Mouse (Mus musculus) kidney, adult 11 months (tissue): Measurements from ENCODE around the gene Wdr59.
A peak's percentile ranks its signal among the peaks of the same experiment; 100 is the strongest.
"Not testable (repeated sequence)": the region's sequence is repeated elsewhere in the genome, so short reads cannot be mapped to it uniquely, and the experiment has no call there.

Experiments
- DNase-seq: peaks from one replicate; pipeline ENCODE4 v3.0.0; 2022

Gene Wdr59

DNA sequence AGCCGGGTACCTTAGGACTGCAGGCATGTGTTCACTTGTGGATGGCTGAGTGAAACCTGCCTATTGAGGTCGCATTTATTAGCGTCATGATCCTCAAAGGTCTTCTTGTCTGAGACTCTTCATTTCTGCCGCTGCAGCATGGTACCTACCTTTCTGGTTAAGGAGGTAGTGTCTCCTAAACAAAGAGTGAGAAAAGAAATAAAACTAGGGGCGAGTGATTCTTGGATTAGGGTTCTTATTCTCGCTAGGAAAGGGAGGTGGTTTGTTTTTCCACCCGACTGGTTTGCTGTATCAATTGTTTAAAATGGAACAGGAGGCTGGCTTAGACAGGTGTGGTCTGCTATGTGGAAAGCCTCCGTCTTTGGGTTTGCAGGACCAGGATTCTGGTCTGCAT lies 15.9 kb upstream of the Wdr59 start:
- DNase-seq: no peak

DNA sequence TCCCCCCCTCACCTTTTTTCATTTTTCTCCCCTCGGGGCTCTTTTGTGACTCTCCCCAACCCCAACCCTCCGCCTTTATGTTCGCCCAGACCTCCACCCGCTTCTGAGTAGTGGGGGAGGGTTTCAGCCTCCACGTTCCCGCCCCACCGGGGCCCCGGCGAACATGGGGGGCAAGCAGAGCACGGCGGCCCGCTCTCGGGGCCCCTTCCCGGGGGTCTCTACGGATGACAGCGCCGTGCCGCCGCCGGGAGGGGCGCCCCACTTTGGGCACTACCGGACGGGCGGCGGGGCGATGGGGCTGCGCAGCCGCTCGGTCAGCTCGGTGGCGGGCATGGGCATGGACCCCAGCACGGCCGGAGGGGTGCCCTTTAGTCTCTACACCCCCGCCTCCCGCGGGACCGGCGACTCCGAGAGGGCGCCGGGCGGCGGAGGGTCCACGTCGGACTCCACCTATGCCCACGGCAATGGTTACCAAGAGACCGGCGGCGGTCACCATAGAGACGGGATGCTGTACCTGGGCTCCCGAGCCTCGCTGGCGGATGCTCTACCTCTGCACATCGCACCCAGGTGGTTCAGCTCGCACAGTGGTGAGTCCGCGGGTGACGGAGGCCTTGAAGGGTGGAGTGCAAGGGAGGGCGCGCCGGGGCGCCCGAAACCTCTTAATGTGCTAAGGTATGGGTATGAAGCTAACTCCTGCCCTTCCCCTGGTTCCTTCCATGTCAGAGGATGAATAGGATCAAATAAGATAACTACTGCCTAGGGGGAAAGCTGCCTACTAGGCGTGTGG lies 15.3 kb upstream of the Wdr59 start:
- peak; percentile 35 for DNase-seq

DNA sequence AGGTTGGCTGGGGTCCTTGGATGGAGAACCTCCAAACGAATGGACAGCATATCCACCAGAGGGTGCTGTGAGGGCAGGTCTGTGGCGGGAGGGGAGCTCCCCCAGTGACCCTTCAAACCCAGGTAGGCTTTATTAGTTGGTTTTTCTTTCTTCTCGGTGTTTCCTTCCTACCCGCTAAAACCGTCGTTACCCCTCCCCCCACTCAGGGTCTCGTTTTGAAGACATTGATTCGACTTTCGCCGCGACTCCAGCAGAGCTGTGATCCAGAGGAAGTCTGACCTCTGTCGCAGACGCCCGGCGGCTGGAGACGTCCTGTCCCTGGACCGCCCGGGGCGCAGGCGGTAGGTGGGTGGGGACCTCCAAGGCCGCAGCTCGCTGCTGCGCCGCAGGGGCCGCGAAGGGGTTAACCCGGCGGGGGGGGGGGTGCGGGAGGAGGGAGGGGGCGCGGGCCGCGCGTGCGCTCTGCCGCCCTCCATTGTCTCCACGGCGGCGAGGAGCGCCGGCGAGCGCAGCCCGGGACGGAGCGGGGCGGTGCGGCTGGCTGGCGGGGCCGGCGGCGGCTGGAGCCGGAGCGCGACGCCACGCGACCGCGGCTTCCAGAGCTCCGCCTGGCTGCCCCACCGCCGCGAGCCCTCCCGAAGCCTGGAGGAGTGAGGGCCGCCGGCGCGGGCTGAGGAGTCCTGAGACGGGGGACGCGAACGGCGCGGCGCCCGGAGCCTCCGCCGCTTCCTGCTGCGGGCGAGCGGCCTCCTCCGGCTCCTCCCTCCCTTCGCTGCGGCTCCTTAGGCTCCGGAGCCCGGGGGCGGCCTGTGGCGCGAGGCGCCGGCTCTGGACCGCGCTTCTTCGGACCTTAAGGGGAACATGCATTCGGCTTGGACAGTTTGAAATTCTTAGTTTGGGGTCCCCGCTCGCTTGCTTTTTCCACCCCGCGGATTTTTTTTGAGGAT lies 14.4 kb upstream of the Wdr59 start, which contains the start of gene Znrf1:
Gene Znrf1 (plus strand): TSS at position 67 of the 947 bp plus-strand sequence.
- peak; percentile 65 for DNase-seq

DNA sequence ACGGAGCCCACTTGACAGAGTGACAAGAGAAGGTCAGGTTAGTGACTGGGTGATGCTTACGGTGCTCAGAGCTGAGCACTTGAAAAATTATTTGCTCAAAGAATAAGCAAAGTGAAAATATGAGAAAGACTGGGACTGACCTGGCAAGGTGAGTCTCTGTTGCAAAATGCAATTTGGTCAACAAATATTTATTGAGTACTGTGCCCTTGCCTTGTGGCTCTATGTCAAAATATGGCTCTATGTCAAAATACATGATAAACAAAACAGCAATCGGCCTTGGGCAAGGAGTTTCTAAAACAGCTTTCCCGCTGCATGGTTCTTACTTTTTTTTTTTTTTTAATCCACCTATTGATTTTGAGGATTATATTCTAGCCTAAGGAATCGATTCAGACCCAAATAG lies 13.6 kb upstream of the Wdr59 start:
- DNase-seq: no peak

DNA sequence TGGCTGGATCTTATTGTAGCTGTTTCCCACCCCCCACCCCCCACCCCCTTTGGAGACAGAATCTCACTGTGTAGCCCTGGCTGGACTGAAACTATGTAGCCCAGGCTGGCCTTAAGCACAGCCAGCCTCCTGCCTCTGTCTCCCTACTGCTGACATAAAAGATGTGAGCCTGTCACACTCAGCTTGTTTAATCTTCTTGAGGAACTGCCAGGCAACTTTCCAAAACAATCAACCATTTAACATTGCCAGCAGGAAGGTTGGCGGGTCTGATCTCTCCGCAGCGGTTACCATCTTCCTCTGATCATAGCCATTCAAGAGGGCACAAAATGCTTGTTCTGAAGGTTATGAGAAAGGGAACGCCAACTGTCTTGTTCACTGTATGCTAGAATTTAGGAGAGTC lies 11.6 kb upstream of the Wdr59 start:
- DNase-seq: no peak

DNA sequence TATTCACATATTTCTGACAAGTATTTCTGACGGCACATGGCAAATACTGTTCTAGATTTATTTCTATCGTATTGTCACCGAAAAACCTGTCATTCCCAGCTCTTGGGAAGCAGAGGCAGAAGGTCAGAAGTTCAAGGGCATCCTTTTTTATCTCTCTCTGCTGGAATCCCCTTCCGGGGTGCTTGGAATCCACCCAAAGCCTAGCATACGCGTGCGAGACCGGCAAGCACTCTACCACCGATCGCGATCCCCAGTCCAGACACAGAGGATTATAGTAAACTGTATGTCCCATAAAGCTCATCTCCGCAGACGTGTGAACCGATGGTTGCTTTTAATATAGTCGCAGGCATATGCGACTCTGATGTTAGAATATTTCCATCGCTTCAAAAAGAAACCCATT lies 9.7 kb upstream of the Wdr59 start:
- DNase-seq: no peak

DNA sequence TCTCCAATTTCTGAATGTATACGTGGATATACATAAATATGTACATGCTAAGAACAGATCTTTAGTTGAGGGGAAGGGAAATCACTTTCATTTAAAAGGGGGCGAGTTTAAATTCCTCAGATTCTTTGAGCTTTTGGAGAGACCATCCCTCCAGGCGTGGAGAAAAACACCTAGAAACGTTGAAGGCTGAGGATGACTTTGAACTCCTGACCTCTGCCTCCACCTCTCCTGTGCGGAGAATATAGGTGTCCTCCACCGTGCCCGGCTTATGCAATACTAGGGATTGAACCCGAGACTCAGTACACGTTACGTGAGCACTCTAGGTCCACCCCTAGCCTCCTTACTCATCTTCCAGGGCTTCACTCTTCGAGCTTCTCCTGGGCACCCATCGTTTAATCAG lies 9.3 kb upstream of the Wdr59 start:
- no peak for DNase-seq

DNA sequence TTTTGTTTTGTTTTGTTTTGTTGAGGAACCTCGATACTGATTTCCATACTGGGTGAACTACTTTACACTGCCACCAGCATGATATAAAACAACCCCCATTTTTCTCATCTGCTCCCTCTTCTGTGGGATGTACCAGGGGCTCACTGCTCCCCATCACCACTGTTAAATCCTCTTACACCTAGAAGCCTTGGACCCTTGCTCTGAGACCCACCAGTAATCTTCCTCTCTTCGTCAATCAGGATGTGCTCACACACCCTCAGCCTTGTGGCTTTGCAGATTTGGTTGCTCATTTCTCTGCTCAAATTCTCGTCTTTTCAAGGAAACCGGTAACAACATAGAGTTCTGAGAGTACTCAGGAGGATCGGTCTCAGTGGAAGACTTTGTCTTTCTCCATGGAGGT lies 6.2 kb upstream of the Wdr59 start:
- no peak for DNase-seq

DNA sequence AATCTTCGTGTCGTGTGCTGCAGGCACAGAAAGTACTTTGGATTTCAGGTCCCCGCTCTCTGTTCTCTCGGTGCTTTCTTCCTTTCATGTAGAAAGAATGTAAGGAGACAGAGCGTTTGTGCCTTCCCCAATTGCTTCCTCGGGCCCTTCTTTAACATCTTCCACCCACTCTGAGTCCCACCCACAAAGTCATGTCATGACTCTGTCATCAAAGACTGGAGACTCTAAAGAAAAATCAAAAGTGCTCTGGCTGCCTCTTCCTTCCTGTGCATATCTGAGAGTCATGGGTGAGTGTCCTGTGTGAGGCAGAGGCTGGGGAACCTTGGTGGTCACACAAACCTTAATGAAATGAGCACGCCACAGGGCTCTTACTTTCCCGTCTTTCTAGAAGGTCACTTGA lies 5.3 kb upstream of the Wdr59 start:
- DNase-seq: no peak

DNA sequence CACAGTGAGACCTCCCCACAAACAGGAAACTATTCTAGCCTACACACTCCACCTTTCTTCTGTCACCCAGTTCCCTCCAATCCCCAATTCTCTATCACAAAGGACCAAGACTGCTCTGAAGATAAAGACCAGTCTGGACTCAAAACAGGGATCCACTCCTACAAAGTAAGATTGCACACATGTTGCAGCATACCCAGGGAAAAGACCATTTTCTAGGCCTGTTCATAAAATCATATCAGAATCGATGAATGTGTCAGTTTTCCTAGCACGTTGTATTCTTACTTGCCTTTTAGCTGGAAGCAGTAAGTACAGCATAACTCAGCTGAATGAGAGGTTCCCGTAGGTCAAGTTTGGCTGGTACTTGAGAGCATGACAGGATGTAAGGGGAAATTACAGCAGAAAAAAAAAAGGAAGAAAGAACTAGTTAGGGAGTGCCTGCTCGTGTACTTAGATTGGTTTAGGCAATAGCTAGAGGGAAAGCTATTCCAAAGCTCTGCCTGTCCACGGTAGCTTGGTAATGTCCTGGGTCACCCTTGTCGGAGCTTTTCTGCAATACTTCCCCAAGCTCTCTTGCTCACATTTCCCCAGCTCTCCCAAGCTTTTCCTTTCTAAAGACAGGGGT lies 4.6 kb upstream of the Wdr59 start:
- DNase-seq: no peak

DNA sequence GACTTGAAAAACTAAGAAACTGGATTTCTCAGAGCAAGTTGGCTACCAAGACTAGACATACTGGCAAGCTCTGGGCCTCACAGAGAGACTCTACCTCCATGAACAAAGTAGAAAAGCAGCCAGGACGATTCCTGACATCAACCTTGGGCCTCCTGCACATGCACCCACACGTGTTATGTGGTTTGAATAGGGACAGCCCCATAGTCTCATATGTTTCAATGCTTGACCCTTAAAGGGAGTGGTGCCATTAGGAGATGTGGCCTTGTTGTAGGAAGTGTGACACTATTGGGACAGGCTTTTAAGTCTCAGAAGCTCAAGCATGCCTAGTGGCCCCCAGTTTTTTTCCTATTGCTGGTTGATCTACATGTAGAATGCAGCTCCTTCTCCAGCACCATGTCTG lies 4.4 kb downstream of the Wdr59 start:
- DNase-seq: no peak

DNA sequence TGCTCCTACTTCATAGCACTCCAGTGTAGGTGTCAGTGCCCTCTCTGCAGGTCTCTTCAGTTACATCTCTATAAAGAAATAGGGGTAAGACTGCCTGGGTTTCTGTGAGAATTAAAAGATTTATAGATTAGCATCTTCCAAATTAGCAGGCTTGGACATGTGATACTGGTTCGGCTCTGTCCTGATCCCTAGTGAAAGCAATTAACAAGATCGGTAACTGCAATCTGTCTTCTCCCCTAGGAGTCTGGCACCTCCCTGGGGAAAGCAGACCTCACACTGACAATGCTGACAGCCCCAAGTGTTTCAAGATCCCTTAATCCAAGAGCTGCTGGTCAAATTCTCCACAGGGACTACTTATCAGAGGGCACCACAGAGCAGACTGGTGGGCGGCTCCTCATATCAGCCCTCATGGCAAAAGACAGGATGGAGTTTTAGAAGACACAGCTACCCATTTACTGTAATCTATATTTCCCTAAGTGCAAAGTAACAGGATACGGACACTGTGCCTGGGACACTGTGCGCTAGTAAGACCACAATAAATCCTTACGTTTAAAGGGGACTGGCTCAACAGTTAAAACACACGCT lies 5.3 kb downstream of the Wdr59 start:
- DNase-seq: no peak

DNA sequence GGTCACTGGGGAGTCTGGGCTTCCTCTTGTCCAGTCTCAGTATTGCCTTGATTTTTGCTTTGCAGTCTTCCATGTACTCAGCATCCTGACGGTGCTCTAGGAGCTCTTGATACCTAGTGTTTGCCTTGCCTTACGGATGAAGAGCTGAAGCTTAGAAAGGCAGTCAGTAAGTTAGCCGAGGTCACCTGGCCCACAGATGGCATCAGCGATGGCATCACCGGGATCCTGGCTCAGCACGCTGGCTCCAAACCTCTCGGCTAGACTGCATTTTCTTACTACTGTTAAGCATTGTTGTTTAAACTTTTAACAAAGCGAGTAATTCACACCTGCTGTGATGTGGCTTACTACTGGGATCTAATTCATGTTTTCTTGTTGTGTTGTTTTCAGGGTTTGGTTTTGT lies 8.4 kb downstream of the Wdr59 start:
- DNase-seq: no peak

DNA sequence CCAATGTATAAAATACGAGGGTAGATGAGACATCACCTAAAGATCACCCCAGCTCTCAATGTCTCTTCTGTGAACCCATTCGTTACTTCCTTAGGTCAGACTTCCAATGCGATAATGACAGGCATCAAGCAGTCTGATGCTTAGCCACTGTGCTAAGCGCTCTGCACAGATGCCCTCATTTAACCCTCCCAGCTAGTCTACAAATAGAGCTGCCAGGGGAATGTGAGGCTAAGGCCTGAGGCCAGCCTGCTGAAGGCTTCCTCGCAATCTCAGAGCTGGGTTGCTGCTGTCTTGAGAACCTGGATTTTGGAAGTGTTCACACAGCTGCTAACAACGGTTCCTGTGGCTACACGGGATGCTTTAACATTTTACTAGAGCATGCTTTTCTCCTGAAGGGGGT lies 9.0 kb downstream of the Wdr59 start:
- no peak for DNase-seq

DNA sequence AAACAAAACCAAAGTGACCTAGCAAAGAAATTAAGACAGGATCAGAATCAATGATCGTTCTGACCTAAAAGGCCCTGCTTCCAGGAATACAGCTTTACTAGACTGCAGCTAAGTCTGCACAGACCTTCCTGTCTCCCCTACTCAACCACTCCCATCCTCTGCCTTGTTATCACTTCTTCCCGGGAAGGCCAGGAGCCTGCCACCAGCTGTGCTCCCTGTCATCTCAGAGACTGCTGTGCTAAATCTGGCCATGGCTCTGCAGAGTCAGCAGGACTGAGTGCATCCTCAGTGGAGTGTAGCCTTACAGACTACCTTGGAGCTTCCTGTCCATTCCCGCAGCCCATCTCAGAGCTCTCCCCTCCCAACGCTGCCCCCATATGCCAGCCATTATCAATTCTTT lies 11.5 kb downstream of the Wdr59 start:
- no peak for DNase-seq

DNA sequence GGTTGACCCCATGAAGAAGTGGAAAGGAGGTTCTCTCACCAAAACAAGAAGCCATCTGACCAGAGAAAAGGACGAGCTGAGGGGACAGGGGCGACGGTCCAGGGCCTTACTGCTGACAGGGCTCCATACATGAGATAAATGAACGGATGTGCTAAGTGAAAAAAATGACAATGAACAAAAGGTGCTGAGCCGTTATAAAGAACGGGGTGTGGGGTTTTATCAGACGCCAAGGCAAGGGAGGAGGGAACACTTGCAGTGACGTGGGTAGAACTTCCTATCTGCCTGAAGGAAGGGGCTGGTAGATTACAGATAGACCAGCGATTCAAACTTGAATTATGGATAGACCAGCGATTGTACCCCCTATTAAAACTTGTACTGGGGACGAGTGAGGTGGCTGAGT lies 12.6 kb downstream of the Wdr59 start:
- no peak for DNase-seq

DNA sequence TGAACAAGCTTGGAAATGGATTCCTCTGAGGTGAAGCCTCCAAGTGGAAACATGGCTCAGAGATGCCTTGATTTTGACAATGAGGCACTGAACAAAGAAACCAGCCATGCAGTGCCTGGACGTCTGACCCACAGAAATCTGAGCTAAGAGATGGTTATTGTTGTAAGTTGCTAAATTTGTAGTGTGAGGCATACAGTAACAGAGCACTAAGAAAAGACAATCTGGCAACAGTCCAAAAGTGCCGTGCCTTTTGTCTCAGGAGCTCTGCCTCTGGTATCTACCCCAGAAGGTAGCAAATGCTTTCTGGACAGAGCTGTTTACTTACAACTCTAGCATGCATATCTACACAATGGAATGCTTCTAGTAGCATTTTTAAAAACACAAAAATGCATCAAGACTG lies 13.3 kb downstream of the Wdr59 start:
- no peak for DNase-seq

DNA sequence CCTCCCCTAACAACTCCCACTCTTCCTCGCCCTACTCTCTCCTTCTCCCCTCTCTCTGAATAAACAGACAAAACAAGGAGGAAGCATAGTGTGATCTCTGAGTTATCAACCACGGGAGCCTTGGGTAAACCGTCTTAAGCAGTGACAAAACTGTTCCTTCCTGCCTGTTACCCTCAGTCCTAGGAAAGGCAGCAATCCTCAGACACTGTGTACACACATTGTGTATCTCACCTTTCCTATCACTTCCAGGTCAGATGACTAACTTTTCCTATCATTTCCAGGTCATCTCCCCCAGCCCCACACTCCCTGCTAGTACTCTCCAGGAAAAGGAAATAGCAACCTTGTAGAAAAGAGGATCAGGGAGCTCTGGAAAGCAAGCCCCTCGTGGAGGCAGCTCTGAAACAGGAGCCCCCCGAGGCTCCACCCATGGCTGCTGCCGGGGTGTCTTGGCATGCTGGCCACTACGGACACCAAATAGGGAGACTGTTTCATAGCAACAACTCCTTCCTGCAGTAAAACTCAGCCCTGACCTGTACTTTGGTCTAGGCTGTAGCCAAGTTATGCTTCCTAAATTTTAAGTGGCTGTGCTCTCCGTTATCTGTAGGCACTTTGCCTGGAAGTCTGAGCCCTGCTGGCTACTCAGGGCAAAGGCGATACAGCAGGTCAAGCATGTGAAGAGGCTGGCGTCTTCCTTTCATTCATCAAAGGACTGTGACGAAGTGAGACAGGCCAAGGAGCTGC lies 20.0 kb downstream of the Wdr59 start:
- DNase-seq: no peak

DNA sequence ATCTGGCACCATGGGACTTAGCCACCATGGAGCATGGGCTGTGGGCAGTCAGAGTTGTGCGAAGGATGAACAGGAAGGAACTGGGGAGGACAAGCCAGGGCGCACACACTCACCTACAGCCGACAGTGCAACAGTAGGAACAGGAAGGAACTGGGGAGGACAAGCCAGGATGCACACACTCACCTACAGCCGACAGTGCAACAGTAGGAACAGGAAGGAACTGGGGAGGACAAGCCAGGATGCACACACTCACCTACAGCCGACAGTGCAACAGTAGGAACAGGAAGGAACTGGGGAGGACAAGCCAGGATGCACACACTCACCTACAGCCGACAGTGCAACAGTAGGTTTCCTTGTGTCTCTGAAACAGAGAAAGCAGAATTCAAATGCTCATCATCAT lies 23.6 kb downstream of the Wdr59 start:
- DNase-seq: not testable (repeated sequence)

DNA sequence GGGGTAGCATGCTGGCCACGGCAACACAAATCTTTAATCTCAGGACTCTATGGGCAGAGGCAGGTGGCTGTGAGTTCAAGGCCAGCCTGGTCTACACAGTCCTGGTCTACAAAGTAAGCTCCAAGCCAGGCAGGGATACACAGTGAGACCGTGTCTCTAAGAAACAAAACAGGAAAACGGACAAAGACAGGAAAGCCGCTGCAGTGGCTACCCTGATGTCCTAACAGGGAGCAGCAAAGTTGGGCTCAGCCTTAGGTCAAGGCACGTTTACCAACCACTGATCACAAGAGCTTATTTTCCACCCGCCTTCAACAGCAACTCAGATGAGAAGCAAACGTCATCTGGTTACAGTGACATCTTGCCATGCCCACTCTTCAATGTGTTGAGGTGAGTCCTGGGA lies 25.6 kb downstream of the Wdr59 start:
- DNase-seq: no peak

DNA sequence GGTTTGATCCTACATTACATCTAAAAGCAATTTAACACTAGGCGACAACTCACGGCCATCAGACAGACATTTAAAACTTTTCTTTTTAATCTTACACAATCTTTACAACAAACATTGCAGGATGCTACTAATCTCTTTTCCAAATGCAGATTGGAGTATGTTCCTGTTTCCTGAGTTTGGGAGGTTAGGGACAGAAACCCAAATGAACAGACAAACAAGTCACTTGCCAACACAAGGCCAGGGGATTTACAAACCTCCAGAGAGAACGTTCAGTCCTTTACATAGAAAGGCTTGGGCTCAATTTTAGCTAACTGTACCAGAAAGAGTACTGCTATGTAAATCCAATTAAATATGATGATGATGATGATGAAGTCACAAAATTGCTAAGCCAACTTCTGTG lies 28.7 kb downstream of the Wdr59 start:
- no peak for DNase-seq

DNA sequence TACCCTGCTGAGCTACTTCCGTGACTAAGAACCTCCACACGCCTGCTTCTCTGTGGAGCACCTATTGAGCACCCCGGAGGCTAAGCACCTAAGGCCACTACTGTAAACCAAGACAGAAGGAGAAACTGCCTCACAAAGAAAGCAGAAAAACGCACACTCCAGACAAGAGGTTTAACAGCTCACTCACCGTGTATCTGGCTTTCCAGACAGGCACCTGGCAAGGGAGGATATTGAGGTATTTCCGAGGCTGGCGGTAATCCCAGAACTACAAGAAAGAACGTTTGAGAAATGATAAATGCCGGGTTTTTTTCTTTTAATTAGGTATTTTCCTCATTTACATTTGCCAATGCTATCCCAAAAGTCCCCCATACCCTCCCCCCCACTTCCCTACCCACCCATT lies 29.4 kb downstream of the Wdr59 start:
- DNase-seq: no peak

DNA sequence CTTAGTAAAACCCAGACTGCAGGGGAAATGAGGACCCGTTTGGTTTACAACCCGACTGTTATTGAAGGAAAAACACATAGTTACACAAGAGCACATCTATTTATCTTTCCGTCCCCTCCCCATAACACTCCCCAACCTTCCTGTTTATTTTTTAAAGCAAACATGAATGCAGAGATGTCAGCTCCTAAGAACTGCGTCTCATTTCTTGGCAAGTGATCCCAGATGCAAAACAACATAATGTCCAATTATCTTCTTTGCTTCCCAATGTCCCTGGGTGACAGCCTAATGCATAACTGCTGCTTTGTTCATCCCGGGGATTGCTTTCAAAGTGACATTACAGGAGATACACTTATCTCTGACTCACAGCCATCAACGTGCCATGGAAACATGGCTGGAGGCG lies 30.7 kb downstream of the Wdr59 start:
- no peak for DNase-seq
